Mouse (Mus musculus) stomach, postnatal 0 days (tissue): ENCODE data around the gene Cd300lf. TPM values are rescaled to one million over a fixed set of nuclear protein-coding genes. Genes with fewer than 3 reads are reported as not detected.
A peak's percentile ranks its signal among the peaks of the same experiment; 100 is the strongest.

Experiments
- ATAC-seq: fragments of 200-750 bp; cut with Nextera tagmentation; 2 replicates; pipeline ENCODE4 v1.8.0; 2017; ENCODE audit not compliant: low FRiP score, low TSS enrichment
- DNase-seq: peaks from one replicate; pipeline ENCODE4 v3.0.0-alpha.2; 2016; ENCODE audit warnings: low spot score
- H3K27ac ChIP-seq: fragments of 300-500 bp; sonication (generic); replicated peaks from 2 replicates; pipeline ENCODE4 v1.5.1; 2014; ENCODE audit warnings: mild to moderate bottlenecking, control low read depth
- H3K27me3 ChIP-seq: fragments of 300-500 bp; sonication (generic); 2 replicates; pipeline ENCODE4 v1.6.1; 2014; ENCODE audit warnings: low read length; ENCODE audit not compliant: control insufficient read depth, insufficient read depth
- H3K36me3 ChIP-seq: fragments of 300-500 bp; sonication (generic); 2 replicates; pipeline ENCODE4 v1.6.1; 2014; ENCODE audit warnings: low read length, mixed read lengths; ENCODE audit not compliant: control insufficient read depth, insufficient read depth
- H3K4me1 ChIP-seq: fragments of 300-500 bp; sonication (generic); replicated peaks from 2 replicates; pipeline ENCODE4 v1.6.1; 2014; ENCODE audit warnings: antibody characterized with exemption; ENCODE audit not compliant: control insufficient read depth, insufficient read depth
- H3K4me2 ChIP-seq: fragments of 300-500 bp; sonication (generic); replicated peaks from 2 replicates; pipeline ENCODE4 v1.6.1; 2014; ENCODE audit warnings: low read depth, mild to moderate bottlenecking, control low read depth, moderate library complexity
- H3K4me3 ChIP-seq: fragments of 300-500 bp; sonication (generic); 2 replicates; pipeline ENCODE4 v1.5.1; 2014; ENCODE audit warnings: low read depth, low read length, control low read depth
- H3K9ac ChIP-seq: fragments of 300-500 bp; sonication (generic); 2 replicates; pipeline ENCODE4 v1.6.1; 2014; ENCODE audit warnings: mild to moderate bottlenecking, low read length, control low read depth, mixed read lengths
- H3K9me3 ChIP-seq: fragments of 300-500 bp; sonication (generic); 2 replicates; pipeline ENCODE4 v1.6.1; 2016; ENCODE audit warnings: low read length; ENCODE audit not compliant: control insufficient read depth
- CTCF ChIP-seq: IDR thresholded peaks from 2 replicates; pipeline ENCODE4 v1.5.1; 2016; ENCODE audit warnings: antibody characterized with exemption, low read depth, mild to moderate bottlenecking, moderate library complexity
- EP300 ChIP-seq: optimal IDR thresholded peaks from 2 replicates; pipeline ENCODE3; 2016; ENCODE audit warnings: antibody characterized with exemption
- WGBS: fragments of 180-500 bp; shearing (Covaris S2); extraction: QIAGEN DNeasy Blood & Tissue Kit; methylation state at CpG from one replicate; pipeline ENCODE4 v1.1.7; 2014; 5-methylcytosine and 5-hydroxymethylcytosine counted together
- polyA plus RNA-seq: library from polyadenylated mRNA; unstranded; fragments of >200 nt; fragmentation: Nextera tagmentation; extraction: Ambion mirVana; gene quantifications from 2 replicates; pipeline ENCODE4 v1.2.1, GENCODE M21; 2015

Gene Cd300lf
- polyA plus RNA-seq: 0.36 and 0.47 TPM in 2 replicates

GRCm38 (mm10) chr11:115133800-115134199 lies at the start of gene Cd300lf:
Gene Cd300lf, minus strand, starts transcription at chr11:115133992.
- Histone ChIP-seq H3K4me1 (no peaks in the 10 kb centered on the region), H3K9ac (no peak within 1 kb of the TSS), H3K27me3 (no peaks in the 10 kb centered on the region), H3K9me3 (no peaks in the 10 kb centered on the region), H3K36me3 (no peaks in the 10 kb centered on the region), H3K4me2 (no peak within 1 kb of the TSS), H3K27ac (no peak within 1 kb of the TSS), H3K4me3 (no peak within 1 kb of the TSS)
- no peak for DNase-seq
- TF ChIP-seq EP300: no peak
- ATAC-seq: no peak
- WGBS: 71% methylated on average over 8 of the region's 8 CpGs

- TF ChIP-seq CTCF (peak; percentile 96), EP300 (no peak)
- Histone ChIP-seq H3K9me3 (no peaks in the 10 kb centered on the region), H3K27me3 (no peaks in the 10 kb centered on the region), H3K36me3 (no peaks in the 10 kb centered on the region), H3K27ac (no peak overlapping the region), H3K4me1 (peaks cover 2% of the 10 kb centered on the region; the same call in 1 of the 2 replicates), H3K9ac (no peak overlapping the region), H3K4me2 (no peak overlapping the region), H3K4me3 (no peak overlapping the region)
- no peak for ATAC-seq
- DNase-seq: peak; percentile 89
- 18% methylated on average over 12 of the region's 12 CpGs for WGBS
Measured at GRCm38 (mm10) chr11:115181913-115182638, 48.3 kb upstream of the Cd300lf start.

GRCm38 (mm10) chr11:115179881-115180280 lies 46.1 kb upstream of the Cd300lf start:
- H3K4me1 ChIP-seq: 0 out of 2 replicates have a peak, but pooled peaks cover 2% of the 10 kb centered on the region

GRCm38 (mm10) chr11:115179191-115179590 lies 45.4 kb upstream of the Cd300lf start:
- ATAC-seq (no peak), DNase-seq (no peak)
- H3K36me3 ChIP-seq: no peaks in the 10 kb centered on the region
- 0 out of 2 replicates have a peak, but pooled peaks cover 2% of the 10 kb centered on the region for H3K4me1 ChIP-seq
- no peak for TF ChIP-seq CTCF
- TF ChIP-seq EP300: no peak
- H3K27ac ChIP-seq: no peak overlapping the region
- H3K4me3 ChIP-seq: no peak overlapping the region
- no peaks in the 10 kb centered on the region for H3K27me3 ChIP-seq
- H3K9ac ChIP-seq: 0 out of 2 replicates have a peak overlapping the region, but pooled peaks have one; percentile 13
- H3K9me3 ChIP-seq: no peaks in the 10 kb centered on the region
- no peak overlapping the region for H3K4me2 ChIP-seq
- WGBS: 56% methylated on average over 6 of the region's 6 CpGs

More at GRCm38 (mm10) chr11:115179881-115180280, 46.1 kb upstream of the Cd300lf start:
- H3K27me3 ChIP-seq: no peaks in the 10 kb centered on the region
- H3K9me3 ChIP-seq: no peaks in the 10 kb centered on the region
- no peak overlapping the region for H3K4me3 ChIP-seq
- no peak overlapping the region for H3K9ac ChIP-seq
- DNase-seq: no peak
- ATAC-seq: no peak
- H3K36me3 ChIP-seq: no peaks in the 10 kb centered on the region
- WGBS: 57% methylated on average over 6 of the region's 6 CpGs
- no peak overlapping the region for H3K4me2 ChIP-seq
- H3K27ac ChIP-seq: no peak overlapping the region
- TF ChIP-seq CTCF: no peak
- no peak for TF ChIP-seq EP300

DNA sequence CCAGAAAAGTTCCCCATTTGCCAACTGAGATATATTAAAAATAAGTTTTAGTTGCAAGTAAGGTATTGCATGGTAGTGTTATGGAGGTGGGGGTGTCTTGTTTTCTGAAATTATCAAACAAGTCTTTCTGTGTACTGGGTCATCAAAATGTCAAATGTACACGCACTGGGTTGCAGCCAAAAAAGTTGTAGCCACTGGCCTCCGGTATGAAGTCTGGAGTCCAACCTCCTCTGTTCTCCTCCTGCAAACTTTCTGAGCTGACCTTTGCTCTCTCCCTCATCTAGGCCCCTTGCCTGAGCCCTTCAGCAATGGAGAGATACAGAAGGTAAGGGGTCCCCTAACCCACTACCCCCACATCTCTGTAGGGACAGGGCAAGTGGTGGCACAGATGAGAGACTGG lies 45.0 kb upstream of the Cd300lf start:
- Histone ChIP-seq H3K36me3 (no peaks in the 10 kb centered on the region), H3K9me3 (no peaks in the 10 kb centered on the region), H3K9ac (0 out of 2 replicates have a peak overlapping the region, but pooled peaks have one; percentile 13), H3K4me1 (0 out of 2 replicates have a peak, but pooled peaks cover 5% of the 10 kb centered on the region), H3K4me2 (no peak overlapping the region), H3K27ac (no peak overlapping the region), H3K27me3 (no peaks in the 10 kb centered on the region), H3K4me3 (no peak overlapping the region)
- ATAC-seq (no peak), DNase-seq (no peak)
- WGBS: 58% methylated on average over 2 of the region's 2 CpGs
- no peak for TF ChIP-seq EP300
- no peak for TF ChIP-seq CTCF
